Mouse (Mus musculus) layer of hippocampus, postnatal 25 days (tissue): ENCODE data around the gene Cblb. TPM values are rescaled to one million over a fixed set of nuclear protein-coding genes. Genes with fewer than 3 reads are reported as not detected.

Experiments used
- DNase-seq, 2 experiments: peaks; one replicate each; pipeline ENCODE4 v3.0.0; 2022; ENCODE audit warnings: mixed read lengths in 2 of 2, low spot score in 1 of 2; ENCODE audit errors: extremely low spot score in 1 of 2
- total RNA-seq, 2 experiments: library from RNA; stranded (reverse); gene quantifications; 2 replicates each; pipeline ENCODE4 v1.2.3; 2021

Cblb gene
- 10 to 100 TPM; 37.2 to 39.9 TPM for total RNA-seq

- DNase-seq = peak; percentile 84 to 95
Observed at GRCm38 (mm10) chr16:52031091-52031689, at the start of gene Cblb. TSS of gene Cblb (plus strand) at chr16:52031225.

GRCm38 (mm10) chr16:51985436-51985835 is 45.6 kb upstream of the Cblb start:
- no peak for DNase-seq

- DNase-seq = no peak
Observed at GRCm38 (mm10) chr16:51986207-51986606, 44.8 kb upstream of the Cblb start.

- DNase-seq = no peak
Observed at GRCm38 (mm10) chr16:51987085-51987620, 43.9 kb upstream of the Cblb start.

GRCm38 (mm10) chr16:51988027-51988426 is 43.0 kb upstream of the Cblb start:
- DNase-seq = no peak

GRCm38 (mm10) chr16:51989259-51989658 is 41.8 kb upstream of the Cblb start:
- no peak for DNase-seq

- no peak for DNase-seq
Observed at GRCm38 (mm10) chr16:52000043-52000442, 31.0 kb upstream of the Cblb start.

GRCm38 (mm10) chr16:52000801-52001200 is 30.2 kb upstream of the Cblb start:
- DNase-seq = no peak

- DNase-seq = no peak
Observed at GRCm38 (mm10) chr16:52007006-52007405, 24.0 kb upstream of the Cblb start.

GRCm38 (mm10) chr16:52008471-52008870 is 22.6 kb upstream of the Cblb start:
- DNase-seq = no peak

GRCm38 (mm10) chr16:52009421-52009820 is 21.6 kb upstream of the Cblb start:
- no peak for DNase-seq

GRCm38 (mm10) chr16:52012984-52013383 is 18.0 kb upstream of the Cblb start:
- DNase-seq = no peak

GRCm38 (mm10) chr16:52013812-52014211 is 17.2 kb upstream of the Cblb start:
- no peak for DNase-seq

- DNase-seq = no peak
Observed at GRCm38 (mm10) chr16:52023417-52023816, 7.6 kb upstream of the Cblb start.

GRCm38 (mm10) chr16:52027326-52027725 is 3.7 kb upstream of the Cblb start:
- no peak for DNase-seq

- DNase-seq = no peak
Observed at GRCm38 (mm10) chr16:52029001-52029400, 2.0 kb upstream of the Cblb start.

- DNase-seq = peak; percentile 69 to 82
Observed at GRCm38 (mm10) chr16:52031712-52032251, 757 bp downstream of the Cblb start.

- DNase-seq = no peak
Observed at GRCm38 (mm10) chr16:52032376-52033330, 1.6 kb downstream of the Cblb start.

- DNase-seq = no peak
Observed at GRCm38 (mm10) chr16:52033381-52034315, 2.6 kb downstream of the Cblb start.

- DNase-seq = no peak
Observed at GRCm38 (mm10) chr16:52034356-52034755, 3.3 kb downstream of the Cblb start.
